Mouse (Mus musculus): ENCODE measurements around the gene Rela.
A peak's percentile ranks its signal among the peaks of the same experiment; 100 is the strongest.

The Rela gene

DNA sequence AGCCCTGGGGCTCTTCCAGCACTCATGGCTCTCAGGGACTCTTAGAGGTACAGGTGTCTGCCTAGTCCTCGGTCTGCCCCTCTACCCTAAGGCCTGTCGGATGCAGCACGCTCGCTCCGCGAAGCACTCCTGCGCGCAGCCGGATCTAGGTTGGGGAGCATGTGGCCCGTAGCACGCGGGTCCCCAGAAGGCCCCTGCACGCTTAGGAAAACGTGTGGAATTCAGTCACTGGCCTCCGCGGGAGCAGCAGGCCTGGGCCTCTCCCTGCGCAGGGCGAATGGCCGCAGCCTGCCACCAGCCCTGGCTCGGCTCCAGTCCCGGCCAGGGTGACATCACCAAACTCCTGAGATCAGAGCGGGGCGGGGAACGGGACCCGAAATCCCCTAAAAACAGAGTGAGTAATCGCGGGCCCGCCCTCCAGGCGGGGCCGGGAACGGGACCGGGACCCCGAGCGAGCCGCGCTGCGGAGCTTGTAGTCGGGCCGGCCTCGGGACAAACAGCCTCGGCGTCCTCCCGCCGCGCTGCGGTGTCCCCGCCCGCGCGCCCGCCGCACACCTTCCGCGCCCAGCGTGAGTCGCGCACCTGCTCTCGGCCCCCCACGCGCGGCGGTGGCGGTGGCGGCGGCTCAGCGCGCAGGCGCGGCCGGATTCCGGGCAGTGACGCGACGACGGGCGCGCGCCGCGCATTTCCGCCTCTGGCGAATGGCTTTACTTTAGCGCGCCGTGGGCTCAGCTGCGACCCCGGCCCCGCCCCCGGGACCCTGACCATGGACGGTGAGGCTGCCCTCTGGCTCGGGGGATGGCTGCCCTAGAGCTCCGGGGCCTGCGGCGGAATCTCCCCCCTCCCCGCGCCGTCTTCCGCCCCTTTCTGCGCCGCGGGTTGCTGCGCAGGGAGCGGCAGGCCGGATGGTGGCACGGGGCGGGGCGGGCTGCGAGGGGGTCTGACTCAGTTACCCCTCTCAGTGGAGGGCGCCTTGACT, at the start of gene Rela:
Gene Rela (plus strand): TSS at position 415 of the 979 bp plus-strand sequence.
- DNase-seq (ENCODE audit: low spot score): peak; percentile 92

DNA sequence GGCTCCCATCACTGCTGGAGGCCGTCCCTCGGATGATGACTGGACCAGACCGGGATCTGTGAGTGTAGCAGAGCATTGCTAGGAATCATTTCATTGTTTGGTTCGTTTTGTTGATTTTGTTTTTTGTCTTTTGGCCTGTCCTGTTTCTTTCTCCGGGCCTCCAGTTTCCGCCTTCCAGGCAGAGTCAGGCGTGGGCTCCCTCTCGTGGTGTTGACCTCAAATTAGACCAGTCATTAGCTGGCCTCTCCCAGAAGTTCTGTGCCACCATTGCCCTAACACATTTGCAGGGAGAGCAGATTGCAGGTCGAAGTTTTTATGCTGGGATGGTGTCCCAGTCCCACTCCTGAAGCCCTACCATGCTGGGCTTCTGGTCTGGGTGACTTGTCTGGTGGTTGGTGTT, 48.1 kb upstream of the Rela start:
- DNase-seq (ENCODE audit: low spot score): no peak

GRCm38 (mm10) chr19:5591888-5592287, 45.4 kb upstream of the Rela start:
- no peak for DNase-seq (ENCODE audit: low spot score)

- DNase-seq (ENCODE audit: low spot score): no peak
Observed at GRCm38 (mm10) chr19:5599224-5599623, 38.1 kb upstream of the Rela start.

- peak; percentile 86 for DNase-seq (ENCODE audit: low spot score)
Observed at GRCm38 (mm10) chr19:5601752-5602541, 35.3 kb upstream of the Rela start, which contains the start of gene Rnaseh2c. Gene Rnaseh2c, plus strand, starts transcription at chr19:5601873.

DNA sequence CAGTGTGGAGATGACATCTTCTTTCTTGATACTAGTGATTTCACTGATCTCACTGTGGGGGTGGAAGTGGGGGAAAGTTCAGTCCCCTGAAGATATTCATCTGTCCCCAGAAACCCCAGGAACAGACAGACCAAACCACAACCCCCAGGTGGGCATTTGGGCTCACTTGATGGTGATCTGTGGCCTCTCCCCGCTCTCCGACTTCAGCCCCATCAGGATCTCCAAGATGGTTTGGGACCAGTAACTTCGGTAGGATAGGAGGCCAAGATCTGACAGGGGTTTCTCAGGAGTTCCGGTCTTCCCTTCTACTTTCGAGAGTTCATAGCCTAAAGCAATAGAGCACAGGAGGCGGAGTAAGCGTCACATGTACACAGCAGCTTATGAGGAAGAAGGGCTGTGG, 33.6 kb upstream of the Rela start:
- no peak for DNase-seq (ENCODE audit: low spot score)

DNA sequence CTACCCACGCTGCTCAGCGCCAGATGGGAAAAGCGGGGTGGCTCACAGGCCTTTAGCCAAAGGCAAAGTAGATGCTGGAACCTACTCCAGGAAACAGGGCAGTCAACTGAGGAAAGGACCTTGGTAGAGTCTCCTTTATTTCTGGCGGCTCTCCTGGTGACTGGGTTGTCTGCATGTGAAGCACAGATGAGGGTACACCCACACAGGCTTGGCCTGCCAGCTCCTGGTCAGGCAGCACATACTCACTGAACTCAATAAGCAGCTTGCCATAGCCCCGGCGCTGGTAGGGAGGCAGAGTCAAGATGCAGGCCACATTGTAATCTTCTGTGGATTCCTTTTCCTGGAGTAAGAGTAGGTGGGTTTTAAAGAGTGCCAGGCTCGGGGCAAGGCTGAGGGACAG, 32.2 kb upstream of the Rela start:
- DNase-seq (ENCODE audit: low spot score): no peak

DNA sequence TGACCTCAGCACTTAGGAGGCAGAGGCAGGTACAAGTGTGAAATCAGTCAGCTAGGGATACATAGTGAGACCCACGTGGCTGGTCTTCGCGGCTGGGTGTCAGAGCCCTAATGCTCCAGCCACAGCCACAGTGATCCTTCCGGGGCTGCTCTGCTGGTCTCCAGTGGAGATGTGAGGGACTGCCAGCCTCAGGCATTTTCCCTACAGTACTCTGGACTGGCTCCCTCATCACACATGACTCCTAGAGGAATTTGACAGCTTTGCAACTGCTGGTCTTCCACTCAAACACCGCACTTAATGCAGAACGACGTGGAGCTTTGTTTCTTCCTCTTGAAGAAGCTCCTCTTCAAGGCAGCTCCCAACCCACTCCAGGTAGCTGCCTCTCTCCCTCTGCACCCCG, 31.1 kb upstream of the Rela start:
- no peak for DNase-seq (ENCODE audit: low spot score)

- no peak for DNase-seq (ENCODE audit: low spot score)
Observed at GRCm38 (mm10) chr19:5607705-5608410, 29.4 kb upstream of the Rela start.

DNA sequence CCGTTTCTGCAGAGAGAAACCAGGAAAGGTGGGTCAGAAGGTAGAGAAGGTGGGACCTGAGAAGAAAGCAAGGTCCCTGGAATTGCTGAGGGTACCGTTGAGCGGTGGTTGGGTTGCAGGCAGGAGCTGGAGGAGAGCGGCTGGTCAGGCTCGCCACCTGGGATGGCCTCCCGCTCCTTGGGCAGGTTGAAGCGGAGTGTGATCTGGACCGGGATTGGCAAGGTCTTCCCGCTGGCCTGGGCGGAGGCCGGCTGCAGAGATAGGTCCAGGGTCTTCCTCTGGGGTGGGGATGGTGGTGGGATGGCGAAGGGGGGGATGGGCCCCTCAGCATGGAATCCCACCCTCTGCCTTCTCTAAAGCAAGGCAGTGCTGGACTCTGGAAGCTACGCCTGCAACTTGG, 28.6 kb upstream of the Rela start:
- DNase-seq (ENCODE audit: low spot score): no peak

DNA sequence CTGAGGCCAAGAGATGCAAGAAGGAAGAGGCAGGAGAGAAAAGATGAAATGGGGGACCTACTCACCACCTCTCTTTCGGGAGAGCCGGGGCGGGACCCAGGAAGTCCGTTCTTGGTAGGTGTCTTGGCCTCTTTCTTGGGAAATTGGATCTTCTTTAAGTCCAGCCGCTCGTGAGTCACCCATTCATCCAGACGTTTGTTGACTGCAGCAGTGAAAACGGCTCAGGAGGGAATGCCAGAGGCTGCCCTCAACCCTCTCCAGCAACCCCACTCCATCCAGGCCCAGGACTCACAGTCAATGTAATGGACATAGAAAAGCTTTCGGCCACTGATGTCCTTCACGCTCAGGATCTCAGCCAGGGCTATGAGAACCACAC, 28.1 kb upstream of the Rela start:
- DNase-seq (ENCODE audit: low spot score): no peak

DNA sequence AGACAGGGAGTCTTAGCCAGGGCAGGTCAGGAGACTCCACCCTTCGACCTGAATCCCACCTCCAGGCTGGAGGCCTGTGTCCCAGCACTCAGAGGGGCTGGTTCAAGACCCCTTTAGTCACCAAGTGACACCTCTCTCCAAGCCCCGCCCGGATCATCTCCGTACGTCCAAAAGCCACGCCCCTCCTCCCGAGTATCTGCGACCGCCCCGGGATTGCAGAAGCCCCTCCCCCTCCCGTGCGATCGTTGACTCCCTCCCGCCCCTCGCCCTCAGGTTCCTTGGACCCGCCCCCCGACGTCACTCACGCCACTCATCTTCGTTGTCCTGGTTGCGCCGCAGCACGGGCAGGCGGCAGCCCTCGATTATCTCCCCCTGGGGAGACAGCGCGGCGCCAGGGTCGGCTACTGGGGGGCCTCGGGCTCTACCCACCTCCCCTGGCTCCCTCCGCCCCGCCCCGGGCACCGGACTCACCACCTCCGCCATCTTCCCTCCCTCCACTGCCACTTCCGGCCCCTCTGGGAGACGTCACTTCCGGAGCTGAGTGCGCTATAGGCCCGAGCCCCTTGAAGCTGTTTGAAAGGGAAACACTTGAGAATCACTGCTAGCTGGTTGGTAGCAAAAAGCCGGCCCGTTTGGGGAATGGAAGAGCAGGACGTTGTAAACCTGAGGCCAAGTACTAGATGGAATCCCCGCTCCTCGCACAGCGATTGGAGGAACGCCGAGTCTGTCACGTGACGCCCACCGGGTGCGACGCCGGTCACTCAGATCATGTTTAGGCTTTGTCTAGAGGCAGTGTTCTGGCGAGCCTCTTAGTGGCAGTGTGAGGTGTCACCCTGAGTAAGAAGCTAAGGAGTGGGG, 27.5 kb upstream of the Rela start, which contains the start of gene Kat5:
Gene Kat5 (minus strand): TSS at position 691 of the 858 bp plus-strand sequence.
- peak; percentile 93 for DNase-seq (ENCODE audit: low spot score)

DNA sequence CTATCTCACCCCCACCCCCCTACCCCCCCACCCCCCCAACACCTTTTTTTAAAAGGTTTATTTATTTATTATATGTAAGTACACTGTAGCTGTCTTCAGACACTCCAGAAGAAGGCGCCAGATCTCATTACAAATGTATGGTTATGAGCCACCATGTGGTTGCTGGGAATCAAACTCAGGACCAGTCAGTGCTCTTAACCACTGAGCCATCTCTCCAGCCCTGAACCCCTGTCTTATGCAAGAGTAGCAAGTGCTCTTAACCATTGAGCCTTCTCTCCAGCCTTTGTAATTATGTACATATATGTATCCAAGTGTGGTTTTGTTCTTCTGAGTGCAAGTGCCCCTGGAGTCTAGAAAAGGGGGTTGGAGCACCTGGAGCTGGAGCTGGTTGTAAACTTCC, 25.3 kb upstream of the Rela start:
- DNase-seq (ENCODE audit: low spot score): peak; percentile 41

- DNase-seq (ENCODE audit: low spot score): no peak
Observed at GRCm38 (mm10) chr19:5612762-5613411, 24.4 kb upstream of the Rela start.

DNA sequence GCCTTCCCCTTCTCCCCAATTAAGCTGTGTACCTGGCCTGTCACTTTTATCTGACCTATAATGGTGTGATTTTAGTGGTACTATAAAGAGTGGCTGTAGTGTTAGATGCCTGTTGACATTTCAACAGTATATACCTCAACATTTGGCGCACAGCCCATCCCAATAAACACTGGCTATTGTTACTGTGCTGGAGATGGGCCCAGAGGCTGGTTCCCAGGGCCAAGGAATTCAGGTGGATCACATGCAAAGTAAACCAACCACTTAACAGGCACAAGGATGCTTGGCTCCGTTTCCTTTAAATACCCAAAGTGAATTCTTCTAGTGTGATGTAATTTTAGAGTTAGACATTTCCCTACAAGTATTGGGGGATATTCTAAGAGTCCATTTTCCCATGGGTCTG, 22.3 kb upstream of the Rela start:
- DNase-seq (ENCODE audit: low spot score): peak; percentile 86

DNA sequence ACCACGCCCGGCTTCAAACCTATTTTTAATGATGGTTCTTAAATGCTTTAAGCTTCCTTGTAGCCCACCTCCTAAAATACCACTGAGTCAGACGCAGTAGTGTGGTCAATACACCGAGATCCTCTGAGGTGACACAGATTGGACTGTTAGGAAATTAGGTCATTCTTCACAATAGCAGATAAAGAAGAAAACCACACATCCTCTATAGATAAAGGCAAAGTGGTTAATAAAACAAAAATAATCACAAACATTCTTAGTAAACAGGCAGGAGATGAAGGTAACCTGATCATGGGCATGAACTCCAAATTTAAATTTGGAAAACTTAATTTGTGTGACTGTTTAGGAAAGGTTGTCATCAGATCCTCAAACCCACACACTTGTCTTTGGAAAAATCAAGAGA, 17.3 kb upstream of the Rela start:
- DNase-seq (ENCODE audit: low spot score): no peak

DNA sequence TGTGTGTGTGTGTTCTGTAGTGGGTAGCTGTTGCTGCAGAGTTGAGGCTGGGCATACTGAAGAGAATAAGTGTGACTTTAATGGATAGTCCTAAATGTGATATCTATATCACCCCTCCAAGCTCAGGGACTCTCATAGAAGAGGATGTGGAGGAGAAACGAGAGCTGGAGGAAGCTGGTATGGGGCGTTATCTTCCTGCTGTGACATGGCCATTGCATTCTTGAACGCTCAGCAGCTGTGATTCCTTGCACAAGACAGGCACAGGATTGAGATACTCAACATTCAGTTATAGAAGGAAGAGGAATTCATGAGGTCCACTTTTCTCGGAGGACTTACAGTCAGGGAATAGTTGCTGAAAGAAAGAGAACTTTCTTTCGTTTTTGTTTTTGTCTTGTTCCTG, 15.4 kb upstream of the Rela start:
- DNase-seq (ENCODE audit: low spot score): no peak

GRCm38 (mm10) chr19:5625311-5625710, 12.0 kb upstream of the Rela start:
- DNase-seq (ENCODE audit: low spot score): no peak

DNA sequence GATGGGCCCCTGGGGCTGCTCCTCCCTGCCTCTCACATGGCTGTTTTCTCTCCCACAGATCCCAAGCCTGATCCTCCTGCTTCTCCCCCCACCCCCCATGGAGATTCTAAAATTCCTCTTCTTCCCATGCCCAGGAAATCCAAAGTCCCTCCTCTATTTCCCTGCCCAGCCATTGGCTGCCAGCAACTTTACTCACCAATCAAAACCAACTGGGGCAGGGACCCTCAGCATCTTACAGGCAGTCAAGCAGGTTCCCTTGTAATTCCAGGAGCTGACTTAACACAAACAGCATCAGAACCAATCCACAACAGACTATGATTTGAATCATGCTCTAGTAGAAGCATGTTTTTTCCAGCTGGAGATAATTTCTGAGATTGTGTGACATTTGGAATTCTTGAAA, 7.4 kb upstream of the Rela start:
- no peak for DNase-seq (ENCODE audit: low spot score)

GRCm38 (mm10) chr19:5632120-5632519, 5.2 kb upstream of the Rela start:
- no peak for DNase-seq (ENCODE audit: low spot score)

GRCm38 (mm10) chr19:5636036-5636570, 1.2 kb upstream of the Rela start:
- DNase-seq (ENCODE audit: low spot score): no peak
